Mouse (Mus musculus) small intestine, adult 2 months (tissue): Measurements from ENCODE around the gene Mau2. TPM values are rescaled to one million over a fixed set of nuclear protein-coding genes. Genes with fewer than 3 reads are reported as not detected.

Experiments used
- H3K27ac ChIP-seq: fragments of 200-500 bp; 2 replicates; pipeline ENCODE4 v1.5.1; 2012; ENCODE audit warnings: low read depth, low read length, control low read depth, inconsistent platforms; ENCODE audit not compliant: insufficient read depth
- H3K27me3 ChIP-seq: fragments of 200-500 bp; 2 replicates; pipeline ENCODE4 v1.6.1; 2012; ENCODE audit warnings: mild to moderate bottlenecking, moderate library complexity, low read length, inconsistent platforms; ENCODE audit not compliant: control insufficient read depth, insufficient read depth
- H3K36me3 ChIP-seq: fragments of 200-500 bp; 2 replicates; pipeline ENCODE4 v1.6.1; 2012; ENCODE audit warnings: mild to moderate bottlenecking, low read length, control low read depth, inconsistent platforms; ENCODE audit not compliant: control insufficient read depth, insufficient read depth
- H3K4me1 ChIP-seq: fragments of 200-500 bp; 2 replicates; pipeline ENCODE4 v1.6.1; 2012; ENCODE audit warnings: low read length, inconsistent platforms, mixed read lengths; ENCODE audit not compliant: control insufficient read depth, insufficient read depth, insufficient read length
- H3K4me3 ChIP-seq: fragments of 200-500 bp; 2 replicates; pipeline ENCODE4 v1.5.1; 2012; ENCODE audit warnings: low read depth, mild to moderate bottlenecking, control low read depth, inconsistent platforms, low read length, moderate library complexity
- CTCF ChIP-seq: fragments of 200-500 bp; IDR thresholded peaks from 2 replicates; pipeline ENCODE4 v1.5.1; 2012; ENCODE audit warnings: low read depth, mild to moderate bottlenecking, control low read depth, inconsistent platforms, low read length, moderate library complexity, mixed read lengths; ENCODE audit not compliant: insufficient replicate concordance, insufficient read length; ENCODE audit errors: extremely low read depth
- POLR2A ChIP-seq: fragments of 200-500 bp; IDR thresholded peaks from 2 replicates; pipeline ENCODE4 v1.6.1; 2012; ENCODE audit warnings: low read depth, mild to moderate bottlenecking, control low read depth, inconsistent platforms, low read length, moderate library complexity
- WGBS: fragments of 180-500 bp; shearing (Covaris S2); methylation state at CpG from one replicate; pipeline ENCODE4 v1.1.7; 2018; 5-methylcytosine and 5-hydroxymethylcytosine counted together
- polyA plus RNA-seq: library from polyadenylated mRNA; depleted of rRNA; stranded (reverse); fragments of >200 nt; gene quantifications from 2 replicates; pipeline ENCODE4 v1.2.3, GENCODE M21; 2012

Gene Mau2
- polyA plus RNA-seq, 1 experiment = 107 TPM

GRCm38 (mm10) chr8:70049662-70050061 lies 7.1 kb upstream of the Mau2 start:
- Histone ChIP-seq H3K4me1 (no peaks in the 10 kb centered on the region), H3K4me3 (no peak overlapping the region), H3K27me3 (no peaks in the 10 kb centered on the region), H3K36me3 (peaks cover 38% of the 10 kb centered on the region), H3K27ac (no peak overlapping the region)
- no peak for TF ChIP-seq POLR2A
- TF ChIP-seq CTCF = no peak

DNA sequence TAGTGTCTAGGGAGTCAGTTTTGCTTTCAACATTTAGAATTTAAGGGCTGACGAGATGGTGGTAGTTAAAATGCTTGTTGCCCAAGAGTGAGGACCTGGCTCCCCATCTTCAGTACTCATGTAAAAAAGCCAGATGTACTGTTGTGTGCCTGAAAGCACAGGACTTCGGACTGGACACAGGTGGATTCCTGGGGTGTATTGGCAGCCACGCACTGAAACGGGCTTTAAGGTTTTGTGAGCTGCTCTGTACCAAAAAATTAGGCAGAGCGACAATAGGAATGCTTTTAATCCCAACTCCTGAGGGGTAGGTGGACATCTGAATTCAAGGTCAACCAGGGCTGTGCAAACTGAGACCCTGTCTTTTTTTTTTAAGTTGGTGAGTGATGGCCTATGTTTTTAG lies 1.5 kb upstream of the Mau2 start:
- WGBS = 57% methylated on average over 5 of the region's 5 CpGs
- Histone ChIP-seq H3K27ac (no peak overlapping the region), H3K4me1 (peaks cover 9% of the 10 kb centered on the region; the same call in 1 of the 2 replicates), H3K27me3 (no peaks in the 10 kb centered on the region), H3K36me3 (peaks cover 7% of the 10 kb centered on the region; the same call in 1 of the 2 replicates), H3K4me3 (no peak overlapping the region)
- no peak for TF ChIP-seq CTCF
- TF ChIP-seq POLR2A = no peak

- Histone ChIP-seq H3K27me3 (no peaks in the 10 kb centered on the region), H3K4me3 (peak overlapping the region; percentile 88), H3K36me3 (peaks cover 2% of the 10 kb centered on the region; the same call in 1 of the 2 replicates), H3K27ac (peak overlapping the region; percentile 51), H3K4me1 (peaks cover 9% of the 10 kb centered on the region; the same call in 1 of the 2 replicates)
- TF ChIP-seq POLR2A (no peak), CTCF (no peak)
- whole genome bisulfite sequencing = under 1% methylated on average over 47 of the region's 47 CpGs
These were observed 518 bp downstream of the Mau2 start for GRCm38 (mm10) chr8:70041885-70042546.

DNA sequence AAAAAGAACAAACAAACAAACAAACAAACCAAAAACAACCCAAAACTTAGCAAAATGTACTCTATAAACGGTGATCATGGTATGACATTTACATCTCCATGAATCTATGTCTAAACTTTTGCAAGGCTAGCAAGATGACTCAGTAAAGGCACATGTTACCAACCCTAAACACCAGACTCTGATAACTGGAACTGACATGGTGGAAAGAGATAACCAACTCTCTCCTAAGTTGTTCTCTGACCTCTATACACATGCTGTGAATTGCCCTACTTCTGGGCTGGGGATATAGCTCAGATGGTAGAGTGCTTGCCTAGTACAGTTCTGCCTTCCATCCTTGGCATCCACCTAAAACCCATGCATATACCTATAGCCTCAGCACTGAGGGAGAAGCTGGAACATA lies 4.5 kb downstream of the Mau2 start:
- H3K27me3 ChIP-seq = no peaks in the 10 kb centered on the region
- H3K4me3 ChIP-seq = no peak overlapping the region
- peaks cover 2% of the 10 kb centered on the region for H3K36me3 ChIP-seq
- WGBS = 79% methylated on average over 1 of the region's 1 CpGs
- TF ChIP-seq CTCF = no peak
- TF ChIP-seq POLR2A = no peak
- peaks cover 6% of the 10 kb centered on the region; the same call in 1 of the 2 replicates for H3K4me1 ChIP-seq
- H3K27ac ChIP-seq = no peak overlapping the region

GRCm38 (mm10) chr8:70030255-70030654 lies 12.3 kb downstream of the Mau2 start:
- 91% methylated on average over 1 of the region's 1 CpGs for WGBS
- peaks cover 62% of the 10 kb centered on the region for H3K36me3 ChIP-seq
- TF ChIP-seq POLR2A = no peak
- TF ChIP-seq CTCF = no peak
- no peak overlapping the region for H3K4me3 ChIP-seq
- H3K27me3 ChIP-seq = no peaks in the 10 kb centered on the region
- no peak overlapping the region for H3K27ac ChIP-seq
- no peaks in the 10 kb centered on the region; the same call in 1 of the 2 replicates for H3K4me1 ChIP-seq

DNA sequence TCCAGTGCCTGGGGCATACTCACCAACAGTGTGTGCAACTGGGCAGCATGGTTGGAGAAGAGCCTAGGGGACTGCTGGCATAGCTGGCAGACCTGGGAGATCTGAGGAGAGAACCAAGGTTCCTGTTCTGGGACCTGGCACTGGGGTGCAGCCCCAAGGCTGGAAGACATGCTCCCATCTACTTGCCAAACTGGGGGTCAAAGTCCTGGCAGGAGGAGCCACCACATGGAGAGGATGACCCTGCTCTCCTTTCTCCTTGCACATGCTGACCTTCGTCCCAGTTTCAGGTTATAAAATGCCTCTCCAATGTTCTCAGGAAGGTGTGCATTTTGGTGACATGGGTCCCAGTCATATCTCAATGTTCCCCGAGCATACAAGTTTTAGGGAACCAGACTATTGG lies 16.4 kb downstream of the Mau2 start:
- TF ChIP-seq POLR2A (no peak), CTCF (no peak)
- Histone ChIP-seq H3K4me3 (no peak overlapping the region), H3K27ac (no peak overlapping the region), H3K36me3 (peaks cover 93% of the 10 kb centered on the region), H3K4me1 (no peaks in the 10 kb centered on the region; the same call in 1 of the 2 replicates), H3K27me3 (no peaks in the 10 kb centered on the region)
- 34% methylated on average over 2 of the region's 2 CpGs for WGBS

- Histone ChIP-seq H3K27me3 (no peaks in the 10 kb centered on the region), H3K4me1 (no peaks in the 10 kb centered on the region; the same call in 1 of the 2 replicates), H3K27ac (no peak overlapping the region), H3K4me3 (no peak overlapping the region), H3K36me3 (peaks cover 92% of the 10 kb centered on the region)
- WGBS = 72% methylated on average over 8 of the region's 8 CpGs
- TF ChIP-seq POLR2A (no peak), CTCF (no peak)
These were observed 18.9 kb downstream of the Mau2 start for GRCm38 (mm10) chr8:70023596-70023995.

GRCm38 (mm10) chr8:70015017-70015416 lies 27.5 kb downstream of the Mau2 start:
- Histone ChIP-seq H3K27me3 (no peaks in the 10 kb centered on the region), H3K27ac (no peak overlapping the region), H3K4me1 (no peaks in the 10 kb centered on the region), H3K36me3 (peaks cover 30% of the 10 kb centered on the region), H3K4me3 (no peak overlapping the region)
- no peak for TF ChIP-seq POLR2A
- no peak for TF ChIP-seq CTCF
- 78% methylated on average over 1 of the region's 1 CpGs for WGBS
